Mouse (Mus musculus) C2C12 (cell line): ENCODE measurements around the gene Iscu. TPM values are rescaled to one million over a fixed set of nuclear protein-coding genes. Genes with fewer than 3 reads are reported as not detected.

Experiments
- H3K27me3 ChIP-seq: one replicate; pipeline ENCODE4 v1.6.1; 2011; ENCODE audit not compliant: control insufficient read depth, insufficient read depth, insufficient read length
- H3K36me3 ChIP-seq: one replicate; pipeline ENCODE4 v1.6.1; 2011; ENCODE audit not compliant: control insufficient read depth, insufficient read depth
- H3K4me3 ChIP-seq: one replicate; pipeline ENCODE4 v1.5.1; 2011; ENCODE audit warnings: mild to moderate bottlenecking, control low read depth; ENCODE audit not compliant: poor library complexity, insufficient read depth, severe bottlenecking
- H3K79me2 ChIP-seq: one replicate; pipeline ENCODE4 v1.6.1; 2011; ENCODE audit not compliant: control insufficient read depth, insufficient read depth
- H3K79me3 ChIP-seq: one replicate; pipeline ENCODE4 v1.6.1; 2011; ENCODE audit warnings: low read depth, control low read depth
- H3ac ChIP-seq: one replicate; pipeline ENCODE3; 2011; ENCODE audit warnings: low read depth; ENCODE audit not compliant: control insufficient read depth, insufficient read length
- CEBPB ChIP-seq: IDR thresholded peaks from one replicate; pipeline ENCODE4 v1.6.1; 2011; ENCODE audit warnings: low read depth, mild to moderate bottlenecking, control low read depth, moderate library complexity
- CTCF ChIP-seq: IDR thresholded peaks from one replicate; pipeline ENCODE4 v1.5.1; 2011; ENCODE audit not compliant: control insufficient read depth, insufficient read depth, insufficient read length
- FOSL1 ChIP-seq: IDR thresholded peaks from one replicate; pipeline ENCODE4 v1.8.0; 2011; ENCODE audit warnings: mild to moderate bottlenecking, low read length; ENCODE audit not compliant: poor library complexity, insufficient read depth, severe bottlenecking
- MAX ChIP-seq: IDR thresholded peaks from one replicate; pipeline ENCODE4 v1.6.1; 2011; ENCODE audit warnings: mild to moderate bottlenecking, control low read depth
- MYOD1 ChIP-seq: IDR thresholded peaks from one replicate; pipeline ENCODE4 v1.6.1; 2011; ENCODE audit warnings: low read depth; ENCODE audit not compliant: control insufficient read depth, insufficient read length
- MYOG ChIP-seq: IDR thresholded peaks from one replicate; pipeline ENCODE4 v1.6.1; 2011; ENCODE audit not compliant: control insufficient read depth, insufficient read length; ENCODE audit errors: extremely low read depth
- USF1 ChIP-seq: IDR thresholded peaks from one replicate; pipeline ENCODE4 v1.6.1; 2011; ENCODE audit warnings: low read depth, mild to moderate bottlenecking, control low read depth, moderate library complexity
- polyA plus RNA-seq: library from polyadenylated mRNA; unstranded; fragments of >200 nt; fragmentation: generic; extraction: Trizol; gene quantifications from one replicate; pipeline ENCODE4 v1.2.1, GENCODE M21; 2012; ENCODE audit warnings: missing spikeins

The Iscu gene
- polyA plus RNA-seq, 1 experiment, result 119 TPM

GRCm38 (mm10) chr5:113728011-113728410, 44.5 kb upstream of the Iscu start:
- no peaks in the 10 kb centered on the region for H3K36me3 ChIP-seq
- no peaks in the 10 kb centered on the region for H3K79me3 ChIP-seq
- H3ac ChIP-seq, result no peak overlapping the region
- no peak overlapping the region for H3K4me3 ChIP-seq
- TF ChIP-seq CEBPB (no peak), MYOD1 (no peak), MAX (no peak), FOSL1 (no peak), MYOG (no peak), CTCF (no peak), USF1 (no peak)
- no peaks in the 10 kb centered on the region for H3K79me2 ChIP-seq
- H3K27me3 ChIP-seq, result peaks cover 41% of the 10 kb centered on the region

- TF ChIP-seq CTCF (no peak), CEBPB (no peak), USF1 (no peak), MYOG (no peak), MYOD1 (no peak), FOSL1 (no peak), MAX (no peak)
- peaks cover 41% of the 10 kb centered on the region for H3K27me3 ChIP-seq
- no peaks in the 10 kb centered on the region for H3K79me3 ChIP-seq
- H3ac ChIP-seq, result no peak overlapping the region
- no peak overlapping the region for H3K4me3 ChIP-seq
- H3K36me3 ChIP-seq, result no peaks in the 10 kb centered on the region
- no peaks in the 10 kb centered on the region for H3K79me2 ChIP-seq
Measured at GRCm38 (mm10) chr5:113728691-113729090, 43.9 kb upstream of the Iscu start.

DNA sequence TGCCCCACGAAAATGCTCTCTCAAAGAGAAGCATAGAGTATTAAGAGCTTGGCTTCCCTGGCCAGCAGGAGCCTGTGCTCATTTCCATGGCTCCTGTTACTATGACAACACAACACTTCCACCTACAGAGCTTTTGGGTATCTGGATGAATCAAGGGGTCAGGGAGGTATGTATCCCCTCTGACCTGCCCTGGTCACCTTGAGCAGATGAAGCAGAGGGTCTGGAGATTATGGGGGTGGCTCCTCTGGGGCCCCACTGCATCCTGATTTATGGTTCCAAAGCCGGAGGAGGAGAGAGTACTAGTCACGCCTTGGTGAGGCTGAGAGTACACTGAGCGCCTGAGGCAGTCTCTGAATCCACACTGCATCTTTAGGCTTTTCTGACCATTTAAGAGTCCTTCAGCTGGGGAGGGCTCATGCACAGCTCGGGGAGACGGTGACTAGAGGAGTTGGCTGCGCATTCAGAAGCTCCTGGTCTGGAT, 41.9 kb upstream of the Iscu start:
- H3K79me2 ChIP-seq, result no peaks in the 10 kb centered on the region
- no peaks in the 10 kb centered on the region for H3K36me3 ChIP-seq
- H3K4me3 ChIP-seq, result no peak overlapping the region
- H3ac ChIP-seq, result no peak overlapping the region
- TF ChIP-seq CTCF (no peak), MAX (no peak), CEBPB (no peak), USF1 (no peak), MYOD1 (no peak), MYOG (no peak), FOSL1 (no peak)
- no peaks in the 10 kb centered on the region for H3K79me3 ChIP-seq
- H3K27me3 ChIP-seq, result peaks cover 37% of the 10 kb centered on the region

DNA sequence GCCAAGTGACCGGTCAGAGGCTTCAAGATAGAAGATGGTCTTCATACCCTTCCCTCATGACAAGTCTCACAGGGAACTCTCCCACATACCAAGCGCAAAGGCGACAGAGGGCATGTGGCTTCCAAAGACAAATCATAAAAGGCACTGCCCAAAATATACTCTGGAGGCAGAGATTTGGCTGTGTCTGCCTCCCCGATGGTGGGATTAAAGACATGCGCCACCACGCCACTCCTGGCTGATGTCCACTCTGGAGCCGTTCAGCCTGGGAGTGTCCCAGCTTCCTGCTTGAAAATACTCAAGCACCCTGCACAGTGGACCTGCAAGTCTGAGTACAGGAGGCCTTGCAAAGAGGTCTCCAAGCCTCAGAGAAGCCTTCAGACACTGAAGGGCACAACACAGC, 41.4 kb upstream of the Iscu start:
- H3ac ChIP-seq, result no peak overlapping the region
- no peak overlapping the region for H3K4me3 ChIP-seq
- peaks cover 34% of the 10 kb centered on the region for H3K27me3 ChIP-seq
- H3K79me3 ChIP-seq, result no peaks in the 10 kb centered on the region
- H3K36me3 ChIP-seq, result no peaks in the 10 kb centered on the region
- no peak for TF ChIP-seq USF1
- TF ChIP-seq CTCF, result no peak
- TF ChIP-seq MYOD1, result no peak
- H3K79me2 ChIP-seq, result no peaks in the 10 kb centered on the region

DNA sequence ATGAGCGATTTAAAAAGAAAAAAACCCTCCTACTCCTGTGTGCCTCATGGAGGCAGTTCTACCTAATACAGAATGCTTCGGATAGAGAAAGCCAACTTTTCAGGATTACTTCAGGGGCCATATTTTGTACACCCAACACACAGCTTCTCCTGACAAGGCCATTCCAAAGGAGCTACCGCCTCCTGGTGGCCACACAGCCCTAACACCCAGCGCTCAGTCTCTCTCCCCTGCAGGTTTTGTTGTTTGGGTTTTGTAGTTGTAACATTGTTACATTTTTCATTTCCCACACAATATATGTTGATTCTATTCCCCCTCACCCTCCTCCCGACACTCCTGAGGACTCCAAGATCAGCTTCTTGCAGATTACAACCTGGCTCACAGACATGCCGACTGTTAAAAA, 40.4 kb upstream of the Iscu start:
- Histone ChIP-seq H3K79me2 (no peaks in the 10 kb centered on the region), H3K27me3 (peaks cover 24% of the 10 kb centered on the region), H3K79me3 (no peaks in the 10 kb centered on the region), H3ac (no peak overlapping the region), H3K4me3 (no peak overlapping the region), H3K36me3 (no peaks in the 10 kb centered on the region)
- peak; percentile 55 for TF ChIP-seq CTCF
- TF ChIP-seq FOSL1, result no peak
- TF ChIP-seq MYOD1, result no peak
- no peak for TF ChIP-seq CEBPB
- TF ChIP-seq USF1, result no peak
- no peak for TF ChIP-seq MYOG

DNA sequence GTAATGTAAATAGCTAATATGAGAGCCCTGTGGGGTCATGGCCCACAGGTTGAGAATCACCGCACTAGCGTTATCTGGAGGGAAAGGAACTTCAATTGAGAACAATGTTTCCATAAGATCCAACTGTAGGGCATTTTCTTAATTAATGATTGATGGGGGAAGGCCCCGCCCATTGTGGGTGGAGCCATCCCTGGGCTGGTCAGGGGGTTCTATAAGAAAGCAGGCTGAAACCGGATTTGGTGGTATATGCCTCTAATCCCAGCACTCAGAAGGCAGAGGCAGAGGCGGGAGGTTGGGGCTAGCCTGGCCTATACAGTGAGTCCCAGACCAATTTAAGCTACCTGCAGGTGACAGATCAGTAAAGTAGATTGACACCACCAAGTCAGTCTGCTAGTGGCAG, 38.2 kb upstream of the Iscu start:
- Histone ChIP-seq H3K79me2 (no peaks in the 10 kb centered on the region), H3K27me3 (peaks cover 6% of the 10 kb centered on the region), H3ac (no peak overlapping the region), H3K36me3 (peaks cover 3% of the 10 kb centered on the region), H3K4me3 (no peak overlapping the region), H3K79me3 (no peaks in the 10 kb centered on the region)
- no peak for TF ChIP-seq CTCF
